Mouse (Mus musculus) bone marrow, adult 2 months (tissue): ENCODE results near the gene Wscd2.

Experiments
- CTCF ChIP-seq: fragments of 200-500 bp; IDR thresholded peaks from 2 replicates; pipeline ENCODE4 v1.5.1; 2011; ENCODE audit warnings: low read length, control low read depth; ENCODE audit not compliant: control insufficient read depth, insufficient read depth
- POLR2A ChIP-seq: fragments of 200-500 bp; IDR thresholded peaks from 2 replicates; pipeline ENCODE4 v1.6.1; 2011; ENCODE audit warnings: low read depth, mild to moderate bottlenecking, control low read depth, low read length, borderline replicate concordance; ENCODE audit not compliant: control insufficient read depth

DNA sequence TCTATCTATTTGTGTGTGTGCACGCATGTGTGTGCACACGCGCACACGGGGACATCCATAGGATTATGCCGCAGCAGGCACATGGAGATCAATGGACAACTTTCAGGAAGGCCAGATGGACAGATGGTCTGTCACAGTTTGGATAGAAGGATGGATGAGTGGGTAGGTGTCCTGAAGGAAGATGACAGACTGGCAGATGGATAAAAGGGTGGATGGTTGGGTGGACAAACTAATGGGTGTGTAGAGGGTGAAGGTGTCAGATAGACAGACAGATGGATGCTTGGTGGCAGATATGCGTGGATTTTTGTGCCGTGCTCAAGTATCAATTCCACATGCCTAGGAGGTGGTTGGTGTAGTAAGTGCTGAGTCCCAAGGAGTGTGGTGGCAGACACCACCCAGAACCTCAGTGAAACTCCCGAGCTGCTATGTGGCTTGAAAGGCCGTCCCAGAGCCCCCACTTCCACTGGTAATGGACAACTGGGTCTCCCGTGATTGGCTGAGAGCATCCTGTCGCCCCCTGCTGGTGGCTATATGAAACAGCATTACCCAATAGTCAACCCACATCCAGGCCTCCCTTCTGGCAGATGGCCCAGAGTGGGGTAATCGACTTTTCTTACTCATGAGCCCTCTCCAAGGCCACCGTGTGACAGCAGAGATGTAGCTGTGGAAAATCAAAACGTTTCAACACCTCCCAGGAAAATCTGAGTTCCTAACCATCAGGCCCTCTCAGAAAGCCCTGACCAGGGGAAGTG is 58.0 kb downstream of the Wscd2 start:
- TF ChIP-seq POLR2A = no peak
- TF ChIP-seq CTCF = peak; percentile 63
